Mouse (Mus musculus) ovary, postnatal 14 days (tissue): ENCODE data around the gene Asic4.

Experiments used
- DNase-seq: peaks from one replicate; pipeline ENCODE4 v3.0.0; 2022; ENCODE audit warnings: low spot score

Gene Asic4

DNA sequence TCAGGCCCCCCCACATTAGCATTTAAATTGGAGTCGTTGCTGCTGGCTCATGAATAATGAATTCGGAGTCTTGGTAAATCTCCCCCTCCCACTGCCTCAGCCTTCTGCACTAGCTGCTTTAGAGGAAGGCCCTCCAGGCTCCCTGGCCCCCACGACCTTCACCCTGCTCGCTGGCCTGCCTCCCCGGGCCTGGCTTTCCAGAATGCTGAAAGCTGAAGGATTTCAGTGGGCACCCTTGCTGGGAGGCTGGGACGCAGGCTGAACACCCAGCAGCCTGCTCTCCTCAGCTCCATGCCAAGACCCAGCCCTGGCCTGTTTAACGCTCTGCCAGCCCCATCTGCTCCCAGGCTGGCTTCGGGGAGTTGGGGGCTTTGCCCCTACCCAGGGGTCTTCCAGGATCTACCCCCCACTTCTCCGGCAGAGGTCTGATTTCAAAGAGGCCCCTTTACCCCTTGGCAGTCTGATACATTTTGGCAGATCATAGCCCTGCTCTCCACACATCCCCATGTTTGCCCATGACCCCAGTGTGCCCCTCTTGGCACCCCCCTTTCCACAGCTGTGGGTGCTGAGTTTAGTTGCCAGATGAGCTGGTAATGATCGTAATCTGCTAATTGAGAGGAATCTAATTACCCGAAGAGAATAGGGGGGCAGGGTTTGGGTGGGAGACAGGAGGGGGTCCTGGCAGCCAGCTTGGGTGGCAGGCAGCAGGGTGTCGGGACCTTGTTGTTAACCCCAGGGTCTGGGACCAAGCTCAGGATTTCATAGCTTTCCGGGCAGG, 6.8 kb upstream of the Asic4 start:
- DNase-seq, result no peak

- no peak for DNase-seq
Observed at GRCm38 (mm10) chr1:75444208-75444607, 6.0 kb upstream of the Asic4 start.

GRCm38 (mm10) chr1:75445141-75445701, 5.0 kb upstream of the Asic4 start:
- DNase-seq, result no peak

GRCm38 (mm10) chr1:75445751-75446611, 4.3 kb upstream of the Asic4 start:
- DNase-seq, result peak; percentile 74

- DNase-seq, result no peak
Observed at GRCm38 (mm10) chr1:75446656-75447055, 3.6 kb upstream of the Asic4 start.

GRCm38 (mm10) chr1:75447265-75448051, 2.8 kb upstream of the Asic4 start:
- DNase-seq, result no peak

DNA sequence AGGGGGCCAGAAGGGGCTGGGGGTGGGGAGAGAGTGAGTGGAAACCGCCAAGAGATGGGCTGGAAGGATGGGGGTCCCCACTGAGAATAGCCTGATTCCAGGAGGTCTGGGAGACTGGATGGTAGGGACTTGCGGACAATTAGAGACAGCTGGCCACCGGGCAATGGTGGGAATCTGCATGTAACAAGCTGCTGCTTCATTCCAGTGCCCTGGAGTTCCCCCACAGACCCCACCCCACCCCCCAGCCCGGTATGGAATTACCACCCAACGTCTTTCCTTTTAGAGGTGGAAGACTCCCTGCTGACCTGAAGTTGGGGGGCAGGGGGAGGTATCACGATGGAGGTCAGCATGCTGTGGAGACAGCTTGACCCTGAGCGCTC, 2.2 kb upstream of the Asic4 start:
- no peak for DNase-seq

- DNase-seq, result no peak
Observed at GRCm38 (mm10) chr1:75448937-75449336, 1.3 kb upstream of the Asic4 start.

GRCm38 (mm10) chr1:75449377-75450135, 680 bp upstream of the Asic4 start:
- no peak for DNase-seq

DNA sequence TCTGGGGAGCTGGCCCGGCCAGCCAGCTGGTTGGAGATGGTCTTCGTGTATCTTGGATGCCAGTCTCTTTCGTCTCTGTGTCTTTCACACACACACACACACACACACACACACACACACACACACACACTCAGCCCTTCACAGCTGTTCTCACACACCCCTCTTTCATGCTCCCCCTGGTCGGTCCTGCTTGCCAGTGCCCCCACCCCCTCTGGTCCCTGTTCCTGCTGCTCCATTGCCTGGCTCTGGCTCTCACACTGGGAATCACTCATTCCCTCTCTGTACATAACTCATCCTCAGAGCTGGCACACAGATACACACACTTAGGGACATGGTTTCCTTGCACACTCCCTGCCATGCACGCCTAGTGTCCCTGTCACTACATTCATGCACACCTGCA, 1.7 kb downstream of the Asic4 start:
- DNase-seq, result no peak

- DNase-seq, result no peak
Observed at GRCm38 (mm10) chr1:75455433-75455832, 5.2 kb downstream of the Asic4 start.

DNA sequence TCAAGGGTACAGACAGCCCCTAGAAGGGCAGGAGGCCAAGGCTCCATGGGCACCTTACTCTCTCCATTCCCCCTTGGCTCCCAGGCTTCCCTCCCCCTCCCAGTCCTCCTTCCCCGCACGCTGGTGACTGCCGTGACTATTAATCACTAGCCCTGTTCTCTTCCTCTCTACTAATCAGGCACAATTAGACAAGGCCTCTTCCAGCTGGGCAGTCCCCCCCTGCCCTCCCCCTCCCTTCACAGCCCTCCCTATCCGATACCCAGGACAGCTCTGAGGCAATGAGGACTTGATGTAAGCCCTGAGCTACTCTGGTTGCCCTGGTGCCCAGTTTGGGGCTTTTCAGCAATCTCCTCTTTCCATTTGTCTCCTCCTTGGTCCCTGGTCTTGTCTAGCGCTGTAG, 5.7 kb downstream of the Asic4 start:
- no peak for DNase-seq

DNA sequence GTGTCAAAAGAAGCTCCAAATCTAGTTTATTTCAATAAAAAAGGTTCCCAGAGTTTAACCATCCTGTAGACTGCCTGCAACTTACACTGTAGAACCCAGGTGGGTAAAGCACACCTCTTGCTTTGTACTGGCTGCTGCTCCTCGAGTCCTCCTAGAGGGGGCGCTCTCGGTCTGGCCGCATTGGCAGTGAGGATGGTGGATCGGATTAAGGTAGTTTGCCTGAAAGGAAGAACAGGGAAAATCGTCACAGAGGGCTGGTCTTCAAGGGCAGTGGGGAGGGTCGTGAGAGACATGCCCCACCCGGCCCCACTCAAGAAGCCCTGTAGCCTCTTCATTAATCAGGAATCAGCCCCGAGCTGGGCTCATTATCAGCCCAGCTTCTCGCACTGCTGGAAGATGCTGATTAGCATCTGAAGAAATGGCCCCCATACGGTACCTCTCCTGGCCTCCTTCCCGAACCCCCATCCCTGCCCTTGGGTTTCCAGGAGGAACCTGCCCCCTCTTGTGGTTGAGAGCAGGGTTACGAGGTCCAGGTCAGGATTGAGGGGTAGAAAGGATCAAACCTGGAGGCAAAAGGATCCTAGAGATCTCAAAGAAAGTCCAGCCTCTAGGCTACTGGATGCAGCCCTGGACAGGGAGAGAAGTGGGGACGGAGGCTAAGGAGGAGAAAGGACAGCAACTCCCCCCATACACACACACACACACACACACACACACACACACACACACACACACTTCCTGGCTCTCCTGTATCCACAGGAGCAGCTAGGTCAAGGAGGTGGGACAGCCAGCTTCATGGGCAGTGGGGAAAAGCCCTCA, 6.7 kb downstream of the Asic4 start:
- no peak for DNase-seq

GRCm38 (mm10) chr1:75457710-75458024, 7.4 kb downstream of the Asic4 start:
- no peak for DNase-seq

GRCm38 (mm10) chr1:75458025-75458788, 8.0 kb downstream of the Asic4 start:
- DNase-seq, result no peak

GRCm38 (mm10) chr1:75458789-75459684, 8.8 kb downstream of the Asic4 start:
- no peak for DNase-seq

- no peak for DNase-seq
Observed at GRCm38 (mm10) chr1:75460297-75460696, 10.1 kb downstream of the Asic4 start.

- no peak for DNase-seq
Observed at GRCm38 (mm10) chr1:75462636-75463035, 12.4 kb downstream of the Asic4 start.

GRCm38 (mm10) chr1:75463652-75464204, 13.5 kb downstream of the Asic4 start:
- no peak for DNase-seq
